Mouse (Mus musculus) effector memory CD4-positive, alpha-beta T cell, adult 7 months (primary cell): ENCODE data around the gene Rbm14. TPM values are rescaled to one million over a fixed set of nuclear protein-coding genes. Genes with fewer than 3 reads are reported as not detected.

ENCODE experiments used
- polyA plus RNA-seq: library from polyadenylated mRNA; unstranded; fragments of 100-300 nt; shearing (Covaris generic); gene quantifications from one replicate; pipeline ENCODE4 v1.2.1, GENCODE M21; 2017

The Rbm14 gene
- 76.3 TPM for polyA plus RNA-seq

DNA sequence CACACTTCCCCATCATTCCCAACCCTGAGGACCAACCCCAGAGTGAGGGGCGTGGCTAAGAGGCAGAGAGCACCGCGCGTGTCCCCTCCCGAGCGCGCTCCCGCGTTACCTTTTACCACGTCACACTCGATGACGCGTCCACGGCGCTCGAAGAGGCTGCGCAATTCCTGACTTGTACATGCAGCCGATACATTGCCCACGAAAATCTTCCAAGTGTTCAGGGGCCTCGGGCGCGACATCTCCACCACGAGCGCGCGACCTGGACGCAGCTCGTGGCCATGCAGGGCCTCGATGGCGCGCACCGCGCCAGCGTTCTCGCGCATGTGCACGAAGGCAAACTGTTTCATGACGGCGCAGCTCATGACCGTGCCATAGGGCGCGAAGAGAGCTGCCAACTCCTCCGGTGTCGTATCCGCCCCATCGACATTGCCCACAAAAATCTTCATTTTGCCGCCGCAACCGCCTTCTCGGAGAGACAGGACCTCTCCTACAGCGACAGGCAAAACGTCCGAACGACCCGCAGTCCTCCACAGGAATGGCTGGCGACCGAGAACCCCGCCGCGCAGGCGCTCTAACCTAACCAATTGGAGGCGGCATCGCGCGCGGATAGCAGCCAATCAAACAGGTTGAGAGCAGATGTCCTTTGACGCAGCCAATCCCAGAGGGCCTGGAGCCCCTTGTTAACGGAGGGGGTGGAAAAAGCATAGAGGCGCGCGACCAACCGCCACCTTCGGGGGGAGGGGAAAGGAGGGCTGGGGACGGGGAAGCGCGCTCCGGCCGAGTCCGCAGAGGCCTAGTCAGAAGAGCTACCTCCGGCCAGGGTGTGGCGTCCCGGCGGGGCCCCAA is at the start of gene Rbm14, which contains the start of gene Gm21992:
Rbm14 (minus strand) TSS at position 572 of the 846 bp plus-strand sequence.
Gm21992 (minus strand) TSS at position 550 of the 846 bp plus-strand sequence.

DNA sequence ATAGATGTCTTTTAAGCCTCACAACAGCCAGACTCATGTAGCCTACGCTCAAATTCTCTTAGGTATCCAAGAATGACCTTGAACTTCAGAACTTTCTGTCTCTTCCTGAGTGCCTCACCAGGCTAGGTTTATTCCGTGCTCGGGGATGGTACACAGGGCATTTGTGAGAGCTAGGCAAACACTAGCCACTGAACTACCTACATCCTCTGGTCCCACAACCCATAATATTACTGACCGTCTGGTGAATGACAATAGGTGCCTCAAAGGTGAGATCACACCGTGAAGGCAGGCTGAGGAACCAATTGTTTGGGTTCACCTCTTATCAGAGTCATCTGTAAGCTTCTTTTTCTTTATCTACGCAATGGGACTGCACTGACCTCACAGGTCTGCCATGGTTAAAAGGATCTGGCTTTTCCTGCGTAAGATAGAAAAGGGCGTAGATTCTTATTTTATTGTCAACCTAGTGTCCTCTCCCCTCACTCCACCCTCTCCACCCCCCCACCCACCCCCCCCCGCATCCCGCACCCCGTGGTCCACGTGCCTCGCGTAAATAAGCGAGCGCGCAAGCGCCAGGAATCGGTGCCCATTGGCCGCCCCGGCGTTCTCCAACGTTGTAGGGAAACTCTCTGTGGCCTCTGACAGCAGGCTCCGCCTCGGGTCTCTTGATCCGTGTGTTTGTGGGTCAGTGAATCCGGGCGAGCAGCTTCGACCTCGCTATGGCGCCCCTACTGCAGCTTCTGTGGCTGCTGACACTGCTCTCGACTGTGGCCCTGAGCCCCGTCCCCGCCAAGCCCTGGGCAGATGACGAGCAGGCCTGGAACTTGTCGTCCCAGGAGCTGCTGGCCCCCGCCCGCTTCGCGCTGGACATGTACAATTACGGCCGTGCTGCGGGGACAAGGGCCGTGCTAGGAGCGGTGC is 43.4 kb upstream of the Rbm14 start, which contains the start of gene Ctsf:
Ctsf (plus strand) TSS at position 579 of the 918 bp plus-strand sequence.

DNA sequence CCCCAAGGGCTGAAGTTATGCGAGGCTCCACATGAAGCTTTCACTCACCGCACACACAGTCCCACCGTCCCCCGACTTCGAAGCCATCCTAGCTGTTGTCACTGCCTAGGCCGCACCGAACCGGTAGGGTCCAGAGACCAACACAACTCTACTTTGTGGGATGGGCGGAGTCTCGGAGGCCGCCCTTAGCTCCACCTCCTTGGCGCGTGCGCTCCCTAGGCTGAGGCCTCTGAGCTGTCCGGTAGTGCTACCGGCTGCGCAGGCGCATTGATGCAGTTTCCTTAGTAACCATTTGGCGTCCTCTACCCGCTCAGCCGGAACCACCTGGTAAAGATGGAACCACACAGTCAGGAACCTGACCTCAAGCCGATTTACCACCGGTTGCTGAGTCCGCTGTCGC is 27.7 kb upstream of the Rbm14 start, which contains the start of the genes Ccs and Ccdc87:
Ccs (minus strand) TSS at position 184 of the 400 bp plus-strand sequence.
Ccdc87 (plus strand) TSS at position 218 of the 400 bp plus-strand sequence.

DNA sequence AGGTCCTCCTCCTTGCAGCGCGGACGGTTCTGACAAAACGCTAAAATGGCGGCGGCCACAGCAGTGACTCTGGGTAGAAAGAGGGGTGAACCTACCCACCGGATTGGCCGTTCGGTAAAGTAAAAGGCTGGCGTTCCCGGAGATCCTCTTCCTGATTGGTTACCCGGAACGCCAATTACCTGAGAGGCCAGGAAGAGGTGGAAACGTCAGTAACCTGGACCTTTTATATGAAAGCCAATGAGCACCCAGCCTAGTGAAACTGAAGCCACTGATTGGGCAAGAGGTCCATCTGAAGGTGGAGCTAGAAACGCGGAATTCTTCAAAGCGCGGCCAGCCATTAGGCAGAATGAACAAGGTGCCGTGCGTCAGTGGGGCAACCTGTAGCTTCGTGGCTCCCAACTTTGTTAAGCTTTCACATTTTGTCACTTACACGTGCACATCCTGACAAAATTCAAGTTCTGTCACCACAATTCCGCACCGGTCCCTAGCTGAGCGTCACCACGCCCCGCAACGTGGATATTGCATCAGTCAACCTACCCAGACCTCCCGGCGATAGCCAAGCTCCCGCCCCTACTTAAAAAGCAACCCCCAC is 17.5 kb downstream of the Rbm14 start, which contains the start of gene Rbm4:
Rbm4 (minus strand) TSS at position 71 of the 592 bp plus-strand sequence.

DNA sequence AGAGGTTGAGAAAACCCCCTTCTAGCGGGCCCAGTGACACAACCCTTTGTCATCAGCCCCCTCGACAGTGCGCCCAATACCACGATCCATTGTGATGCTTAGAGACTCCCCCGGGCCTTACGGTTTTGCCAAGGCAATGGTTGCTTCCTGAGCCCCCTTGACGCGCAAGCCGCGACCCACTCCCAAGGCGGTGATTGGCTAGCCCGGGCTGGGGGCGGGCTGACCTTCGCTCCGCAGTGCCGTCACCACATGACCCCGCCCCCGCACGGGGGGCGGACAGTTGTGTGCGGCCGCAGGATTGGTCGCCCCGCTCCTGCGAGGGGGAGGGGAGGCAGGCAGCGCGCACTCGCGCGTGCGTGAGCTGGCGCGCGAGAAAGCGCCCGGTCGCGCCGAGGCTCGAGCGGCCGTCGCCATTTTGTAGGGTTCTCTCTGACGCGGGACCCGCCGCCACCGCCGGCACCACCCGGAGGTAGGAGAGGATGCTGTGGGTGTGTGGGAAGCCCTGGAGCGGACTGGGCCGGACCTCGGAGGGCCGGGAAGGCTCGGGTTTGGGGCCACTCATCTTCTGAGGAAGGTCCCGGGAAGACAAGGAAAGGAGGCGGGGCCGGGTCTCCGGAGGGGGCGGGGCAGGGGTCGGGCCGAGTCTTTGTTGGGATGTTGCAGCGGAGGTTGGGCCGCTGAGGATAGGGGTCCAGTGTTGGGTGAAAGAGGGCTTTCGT is 55.1 kb downstream of the Rbm14 start, which contains the start of gene Rbm4b:
Rbm4b (plus strand) TSS at position 305 of the 719 bp plus-strand sequence.

Other genes starting within 250 kb of the Rbm14 start
- 0.69 TPM for gene Lrfn4, start 196.0 kb downstream of the Rbm14 start, polyA plus RNA-seq
- gene Rce1, start 186.0 kb downstream of the Rbm14 start, polyA plus RNA-seq = 78.0 TPM
- gene Gm960, start 113.0 kb downstream of the Rbm14 start, polyA plus RNA-seq = 0.23 TPM
- gene Sptbn2, start 100.5 kb downstream of the Rbm14 start, polyA plus RNA-seq = 0.72 TPM
- 77.1 TPM for gene Rbm4b, start 55.1 kb downstream of the Rbm14 start, polyA plus RNA-seq
- 44.2 TPM for gene Rbm4, start 17.7 kb downstream of the Rbm14 start, polyA plus RNA-seq
- 28.2 TPM for gene Gm21992, start within 50 bp of the Rbm14 start, polyA plus RNA-seq
- 28.8 TPM for gene Ccs, start 27.7 kb upstream of the Rbm14 start, polyA plus RNA-seq
- gene Ccdc87, start 27.7 kb upstream of the Rbm14 start, polyA plus RNA-seq = not detected
- 2.1 TPM for gene Ctsf, start 43.5 kb upstream of the Rbm14 start, polyA plus RNA-seq
- not detected for gene Actn3, start 66.3 kb upstream of the Rbm14 start, polyA plus RNA-seq
- gene Zdhhc24, start 67.0 kb upstream of the Rbm14 start, polyA plus RNA-seq = 4.4 TPM
- 0.41 TPM for gene Bbs1, start 95.0 kb upstream of the Rbm14 start, polyA plus RNA-seq
- 57.2 TPM for gene Dpp3, start 116.7 kb upstream of the Rbm14 start, polyA plus RNA-seq
- gene Peli3, start 131.5 kb upstream of the Rbm14 start, polyA plus RNA-seq = not detected
- gene Mrpl11, start 150.5 kb upstream of the Rbm14 start, polyA plus RNA-seq = 37.5 TPM
- not detected for gene Npas4, start 178.7 kb upstream of the Rbm14 start, polyA plus RNA-seq
- gene Slc29a2, start 212.2 kb upstream of the Rbm14 start, polyA plus RNA-seq = 3.6 TPM
- 1.8 TPM for gene B4gat1, start 227.2 kb upstream of the Rbm14 start, polyA plus RNA-seq
- 0.62 TPM for gene AC124502.3, start 227.3 kb upstream of the Rbm14 start, polyA plus RNA-seq
- 102 TPM for gene Brms1, start 229.7 kb upstream of the Rbm14 start, polyA plus RNA-seq
- 0.72 TPM for gene Rin1, start 238.8 kb upstream of the Rbm14 start, polyA plus RNA-seq